Mouse (Mus musculus) cortical plate, adult 2 months (tissue): ENCODE data around the gene Inppl1.

Experiments used
- CTCF ChIP-seq: fragments of 200-500 bp; IDR thresholded peaks from 2 replicates; pipeline ENCODE4 v1.5.1; 2011; ENCODE audit warnings: mild to moderate bottlenecking, control low read depth, low read length; ENCODE audit not compliant: insufficient read depth; ENCODE audit errors: extremely low read depth
- POLR2A ChIP-seq: fragments of 200-500 bp; IDR thresholded peaks from 2 replicates; pipeline ENCODE4 v1.6.1; 2011; ENCODE audit warnings: mild to moderate bottlenecking, low read length, control low read depth; ENCODE audit not compliant: insufficient read depth; ENCODE audit errors: extremely low read depth

GRCm38 (mm10) chr7:101835457-101836109 lies 2.4 kb downstream of the Inppl1 start:
- TF ChIP-seq CTCF = 0 out of 2 replicates have a peak, but pooled peaks have one; percentile 11
- TF ChIP-seq POLR2A = no peak
